Mouse (Mus musculus) layer of hippocampus, postnatal 36 days (tissue): ENCODE results near the gene Psen2. TPM values are rescaled to one million over a fixed set of nuclear protein-coding genes. Genes with fewer than 3 reads are reported as not detected.

ENCODE experiments used
- DNase-seq, 2 experiments: peaks; one replicate each; pipeline ENCODE4 v3.0.0; 2022
- total RNA-seq, 2 experiments: library from RNA; stranded (reverse); gene quantifications; 2 replicates each; pipeline ENCODE4 v1.2.3; 2021

Psen2 gene
- 10 to 100 TPM; 18.8 to 21.0 TPM for total RNA-seq

DNA sequence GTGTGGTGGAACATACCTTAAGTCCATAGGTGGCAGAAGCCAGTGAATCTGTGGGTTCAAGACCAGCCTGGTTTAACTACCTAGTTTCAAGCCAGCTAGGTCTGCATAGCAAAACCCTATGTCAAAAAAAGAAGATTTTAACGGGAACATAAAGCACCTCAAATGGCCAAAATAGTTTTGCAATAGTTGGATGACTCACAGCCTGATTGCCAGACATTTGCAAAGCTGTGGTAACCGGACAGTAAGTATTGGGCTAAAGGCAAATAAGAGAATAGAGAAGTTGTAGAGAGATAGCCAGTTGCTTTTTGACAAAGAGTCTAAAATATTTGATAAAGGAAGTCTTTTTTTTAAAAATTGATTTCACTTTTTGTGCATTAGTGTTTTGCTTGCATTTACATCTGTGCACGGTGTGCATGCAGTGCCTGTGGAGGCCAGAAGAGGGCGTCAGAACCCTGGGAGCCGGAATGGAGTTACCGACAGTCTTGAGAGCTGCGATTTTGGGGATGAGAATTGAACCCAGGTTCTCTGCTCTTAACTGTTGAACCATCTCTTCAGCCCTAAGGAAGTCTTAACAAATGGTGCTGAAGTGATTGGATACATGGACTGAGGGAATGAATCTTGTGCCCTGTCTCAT is at the start of gene Psen2:
Psen2 (minus strand) TSS at position 75 of the 634 bp plus-strand sequence.
- DNase-seq = no peak

DNA sequence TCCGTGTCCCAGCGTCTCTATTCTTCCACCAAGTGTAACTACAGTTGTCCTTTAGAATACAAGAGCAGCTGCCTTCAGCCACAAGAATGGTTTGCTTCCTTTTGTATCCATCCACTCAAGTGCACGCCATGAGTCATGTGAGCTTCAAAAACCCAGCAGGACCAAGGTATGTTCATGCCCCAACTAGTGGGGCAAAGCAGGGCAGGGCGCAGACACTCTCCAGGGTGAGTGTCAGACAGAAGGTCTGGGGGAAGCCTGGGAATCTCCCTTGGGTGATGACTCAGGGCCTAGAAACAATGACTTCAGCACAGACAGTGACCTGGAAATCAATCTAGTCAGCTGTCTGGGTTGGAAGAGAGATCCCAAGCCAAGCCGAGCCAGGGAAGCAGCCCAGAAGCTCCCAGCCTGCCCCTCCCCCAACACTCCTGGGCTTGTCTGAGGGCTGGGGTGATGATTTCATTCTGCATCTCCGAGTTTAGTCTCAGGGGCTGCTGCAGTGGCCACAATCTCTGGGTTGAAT is 49.6 kb upstream of the Psen2 start:
- no peak for DNase-seq

DNA sequence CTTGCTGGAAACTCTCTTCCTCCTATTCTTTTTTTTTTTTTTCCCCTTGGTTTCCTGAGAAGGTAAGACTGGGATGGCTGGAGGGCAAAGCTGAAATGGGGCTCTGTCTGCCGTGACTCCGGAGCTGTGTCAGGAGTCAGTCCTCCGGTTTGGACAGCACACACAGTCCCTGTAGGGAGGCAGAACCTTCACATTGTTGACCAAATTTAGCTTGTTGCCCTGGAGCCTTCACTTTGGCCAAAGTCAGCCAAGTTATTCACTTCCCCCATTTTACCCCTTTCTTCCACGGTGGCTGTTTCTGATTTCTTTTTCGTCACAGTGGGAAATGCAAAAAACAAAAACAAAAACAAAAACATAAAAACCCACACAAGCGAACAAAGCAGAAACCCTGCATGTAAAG is 49.0 kb upstream of the Psen2 start:
- DNase-seq = no peak

DNA sequence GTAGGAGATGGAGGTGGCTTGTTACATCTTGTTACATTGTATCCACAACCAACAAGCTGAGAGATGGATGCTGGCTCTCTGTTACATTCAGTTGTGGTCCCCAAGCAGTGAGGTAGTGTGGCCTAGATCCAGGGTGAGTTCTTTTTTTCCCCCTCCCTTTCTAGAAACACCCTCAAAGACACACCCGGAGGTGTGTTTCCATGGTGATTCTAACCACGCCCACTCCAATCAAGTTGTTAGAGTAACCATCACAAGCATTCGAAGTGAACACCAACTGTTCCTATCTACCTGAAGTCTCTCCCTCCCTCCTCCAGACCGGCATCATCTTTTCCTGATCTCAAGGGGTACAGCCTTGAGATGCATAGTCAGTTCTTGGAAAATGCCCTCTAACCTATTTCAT is 45.7 kb upstream of the Psen2 start:
- DNase-seq = no peak

DNA sequence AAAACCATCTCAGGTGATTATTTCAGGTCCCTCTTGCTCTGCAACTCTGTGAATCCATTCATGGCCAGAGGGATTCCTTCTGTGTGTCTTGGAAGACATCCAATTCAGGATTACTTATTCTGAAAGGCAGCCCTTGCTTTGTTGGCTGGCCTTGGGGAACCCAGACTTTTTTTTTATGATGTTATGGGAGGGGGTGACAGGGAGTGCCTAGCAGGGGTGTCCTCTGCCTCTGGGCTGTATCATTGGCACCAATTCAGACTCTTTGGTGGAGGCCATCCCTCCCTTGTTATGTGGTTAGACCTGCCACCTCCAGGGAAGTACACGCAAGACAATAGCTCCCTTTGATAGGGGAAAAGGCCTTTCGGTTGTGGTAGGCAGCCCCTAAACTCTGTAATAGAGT is 44.4 kb upstream of the Psen2 start:
- no peak for DNase-seq

DNA sequence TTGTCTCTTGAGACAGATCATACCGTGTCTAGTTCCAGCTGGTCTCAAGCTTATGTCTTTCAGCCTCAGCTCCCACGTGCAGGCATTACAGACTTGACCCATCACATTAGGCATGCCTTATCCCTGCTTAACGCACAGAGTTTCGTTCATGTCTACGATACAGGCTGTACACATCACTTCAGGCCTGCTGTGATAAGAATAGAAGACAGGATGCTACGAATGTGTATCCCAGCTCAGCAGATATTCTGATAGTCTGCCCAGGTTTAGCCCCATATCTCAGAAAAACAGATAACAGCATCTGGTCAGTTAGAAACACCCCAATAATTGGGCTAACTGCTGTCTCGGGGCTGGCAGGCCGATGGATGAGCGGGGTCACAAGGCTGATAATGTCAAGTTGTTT is 43.7 kb upstream of the Psen2 start:
- DNase-seq = no peak

DNA sequence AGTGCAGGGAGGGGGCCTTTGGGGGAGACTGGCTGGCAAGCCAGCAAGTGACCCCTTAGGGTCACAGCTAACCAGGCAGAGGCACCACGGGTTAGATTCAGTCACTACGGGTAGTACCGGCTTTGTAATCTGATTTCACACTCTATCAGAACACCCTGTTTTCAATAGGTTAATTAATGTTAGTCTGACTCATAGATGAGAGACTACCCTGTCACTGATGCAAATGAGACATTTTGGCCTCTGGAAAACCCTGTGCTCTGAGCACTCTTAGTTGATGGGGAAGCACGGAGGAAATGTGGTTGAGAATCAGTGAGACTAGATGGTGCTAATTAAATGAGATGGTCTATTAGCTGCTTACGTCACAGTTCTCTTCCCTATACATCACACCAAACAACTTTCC is 40.4 kb upstream of the Psen2 start:
- DNase-seq = no peak

DNA sequence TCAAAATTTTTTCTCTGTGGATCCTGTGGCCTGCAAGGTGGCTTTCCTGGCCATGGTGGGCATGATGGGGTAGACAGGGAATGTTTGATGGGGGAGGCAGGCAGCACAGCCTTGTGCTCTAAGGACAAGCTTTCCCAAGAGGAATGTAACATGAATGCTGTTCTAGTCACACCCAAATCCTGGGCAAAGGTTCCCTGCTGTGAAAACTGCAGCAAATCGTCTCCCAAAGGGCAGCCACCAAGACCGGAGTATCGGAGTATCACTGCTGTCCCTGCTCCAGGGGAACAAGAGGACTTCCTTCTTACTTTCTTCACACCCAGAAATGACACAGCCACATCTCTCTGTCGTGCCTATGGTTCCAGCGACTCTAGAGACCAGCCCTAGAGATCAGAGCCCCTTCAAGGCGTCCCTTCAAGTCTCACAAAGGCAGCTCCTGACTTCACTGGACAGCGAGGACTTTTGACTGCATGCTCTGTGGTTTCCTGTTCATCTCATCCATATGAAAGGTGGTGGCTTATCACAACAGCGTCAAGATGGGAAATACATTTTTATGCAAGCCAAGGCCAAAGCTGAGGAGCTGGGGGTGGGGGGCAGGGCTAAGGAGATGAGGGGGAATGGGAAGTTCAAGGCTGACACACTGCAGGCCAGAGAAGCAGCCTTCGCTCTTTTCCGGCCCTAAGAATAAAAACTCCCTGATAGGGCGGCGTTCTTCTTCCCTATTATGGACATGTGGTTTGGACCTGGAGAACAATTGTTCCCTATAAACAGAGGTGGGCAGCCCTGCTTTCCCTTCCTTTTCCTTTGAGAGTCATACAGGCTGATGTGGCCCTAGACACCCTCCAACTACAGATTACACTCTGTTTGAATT is 39.2 kb upstream of the Psen2 start:
- no peak for DNase-seq

DNA sequence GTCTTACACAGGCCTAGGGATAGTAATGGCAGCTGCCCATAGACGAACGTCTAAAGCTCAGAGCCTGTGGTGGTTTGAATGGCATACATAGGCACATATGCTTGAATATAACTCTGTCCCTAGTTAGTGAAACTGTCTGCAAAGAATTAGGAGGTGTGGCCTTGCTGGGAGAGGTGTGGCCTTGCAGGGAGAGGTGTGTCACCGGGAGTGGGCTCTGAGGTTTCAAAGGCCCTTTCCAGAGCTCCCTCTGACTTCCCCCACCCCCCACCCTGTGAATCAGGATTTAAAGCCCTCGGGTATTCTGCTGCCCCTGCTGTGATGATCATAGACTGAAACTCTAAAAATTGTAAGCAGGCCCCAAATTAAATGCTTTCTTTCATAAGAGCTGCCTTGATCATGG is 37.8 kb upstream of the Psen2 start:
- no peak for DNase-seq

DNA sequence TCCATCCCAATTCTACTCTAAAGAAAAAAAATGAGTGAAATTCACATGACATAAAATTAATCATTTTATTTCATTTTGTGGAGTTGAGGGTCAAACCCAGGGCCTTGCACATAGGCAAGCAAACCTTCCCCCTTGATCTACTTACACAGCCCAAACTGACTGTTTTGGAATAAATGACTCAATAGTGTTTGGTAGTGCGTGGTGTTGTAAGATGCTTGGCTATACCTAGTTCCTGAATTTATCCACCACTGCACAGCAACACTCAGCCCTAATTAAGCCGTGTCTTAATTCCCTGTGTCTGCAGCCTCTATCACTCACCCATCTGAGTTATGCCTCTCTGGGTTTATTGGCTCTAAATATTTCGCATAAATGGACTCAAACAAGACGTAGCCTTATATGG is 37.1 kb upstream of the Psen2 start:
- no peak for DNase-seq

DNA sequence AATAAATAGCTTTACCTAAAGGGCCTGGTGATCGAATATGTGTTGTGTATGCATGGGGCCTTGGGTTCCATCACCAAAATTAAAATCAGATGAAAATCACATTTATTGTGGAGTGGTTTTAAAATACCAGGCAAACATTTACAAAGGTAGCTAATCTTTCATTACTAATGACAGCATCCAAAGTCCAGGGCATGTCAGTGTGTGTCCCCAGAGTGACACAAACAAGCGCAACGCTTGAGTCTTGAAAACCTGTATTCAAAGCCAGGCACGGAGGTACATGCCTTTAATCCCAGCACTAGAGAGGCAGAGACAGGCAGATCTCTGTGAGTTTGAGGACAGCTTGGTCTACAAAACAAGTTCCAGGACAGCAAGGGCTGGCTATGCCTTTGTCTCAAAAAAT is 36.5 kb upstream of the Psen2 start:
- no peak for DNase-seq

DNA sequence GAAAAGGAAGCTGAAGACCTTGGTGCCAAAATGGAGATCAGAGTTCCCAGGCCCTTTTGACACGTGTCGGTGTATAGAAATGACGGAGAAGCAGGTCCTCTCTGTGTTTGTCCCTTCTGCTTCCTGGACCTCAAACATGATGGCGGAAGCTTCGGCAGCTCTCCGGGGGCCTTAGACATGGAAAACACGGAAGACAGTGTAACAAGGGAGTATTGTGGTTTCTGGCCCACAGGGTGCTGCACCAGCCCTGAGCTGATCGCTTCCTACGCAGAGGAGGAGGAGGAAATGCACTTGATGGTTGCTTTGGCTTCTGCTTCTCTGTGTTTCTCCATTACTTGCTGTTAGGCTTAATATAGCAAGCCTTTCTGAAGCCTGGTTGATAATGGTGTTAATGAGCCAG is 32.9 kb upstream of the Psen2 start:
- no peak for DNase-seq

DNA sequence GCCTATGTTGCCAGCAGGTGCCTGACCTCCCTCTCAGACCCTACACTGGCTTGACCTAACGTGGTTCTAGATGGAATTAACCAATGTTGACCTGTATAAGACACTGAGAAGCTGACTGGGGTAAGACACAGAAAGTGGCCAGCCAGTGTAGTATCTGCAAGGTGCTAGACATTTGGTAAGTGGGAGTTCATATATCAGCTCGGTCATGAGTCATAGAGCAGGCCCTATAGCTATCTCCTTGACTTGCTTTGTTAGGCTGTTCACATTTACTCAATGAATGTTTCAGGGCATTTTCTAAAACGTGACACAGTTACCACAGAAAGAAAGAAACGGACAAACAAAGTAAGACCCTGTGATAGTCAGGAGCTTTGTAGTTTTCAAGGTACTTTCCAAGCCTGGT is 27.1 kb upstream of the Psen2 start:
- DNase-seq = no peak

DNA sequence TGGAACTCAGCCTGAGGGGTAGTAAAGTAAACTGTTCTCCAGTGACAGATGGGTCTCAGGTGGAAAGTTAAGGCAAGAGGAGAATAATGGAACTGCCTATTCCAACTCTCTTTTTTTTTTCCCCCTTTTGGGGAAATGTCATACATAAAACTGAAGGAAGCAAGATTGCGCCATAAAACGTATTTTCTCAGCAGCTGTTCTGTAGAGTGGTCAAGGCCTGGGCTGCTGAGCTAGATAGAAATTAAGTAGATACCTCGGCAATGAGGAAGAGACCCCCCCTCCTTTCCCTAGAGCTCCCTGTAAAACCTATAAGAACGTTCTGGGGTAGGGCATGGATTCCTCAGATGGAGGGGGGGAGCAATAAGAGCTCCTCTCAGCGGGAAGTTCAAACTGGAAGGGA is 26.6 kb upstream of the Psen2 start:
- no peak for DNase-seq

DNA sequence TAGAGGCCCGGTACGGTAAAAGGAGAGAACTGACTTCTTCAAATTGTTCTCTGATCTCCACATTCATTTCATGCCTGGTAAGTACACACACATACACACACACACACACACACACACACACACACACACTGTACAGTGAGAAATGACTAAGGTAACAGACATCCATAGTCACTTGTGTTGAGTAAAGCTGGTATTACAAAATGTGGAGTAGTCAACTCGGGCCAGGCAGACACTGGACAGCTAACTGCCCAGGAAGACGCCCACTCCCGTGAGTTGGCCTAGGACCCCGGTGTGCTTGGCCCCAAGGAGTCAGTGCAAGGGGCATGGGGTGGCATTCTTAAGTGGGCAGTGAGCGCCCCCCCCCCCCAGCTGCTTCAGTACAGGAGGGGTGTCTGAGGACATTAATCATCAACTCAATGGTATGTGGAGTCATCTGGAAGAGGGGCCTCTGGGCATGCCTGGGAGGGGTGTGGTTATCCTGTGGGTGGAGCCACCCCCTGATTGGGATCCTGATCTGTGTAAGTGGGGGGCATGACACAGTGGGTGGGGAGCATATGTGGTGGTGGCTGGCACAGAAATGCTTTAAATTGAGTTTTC is 25.7 kb upstream of the Psen2 start:
- no peak for DNase-seq

DNA sequence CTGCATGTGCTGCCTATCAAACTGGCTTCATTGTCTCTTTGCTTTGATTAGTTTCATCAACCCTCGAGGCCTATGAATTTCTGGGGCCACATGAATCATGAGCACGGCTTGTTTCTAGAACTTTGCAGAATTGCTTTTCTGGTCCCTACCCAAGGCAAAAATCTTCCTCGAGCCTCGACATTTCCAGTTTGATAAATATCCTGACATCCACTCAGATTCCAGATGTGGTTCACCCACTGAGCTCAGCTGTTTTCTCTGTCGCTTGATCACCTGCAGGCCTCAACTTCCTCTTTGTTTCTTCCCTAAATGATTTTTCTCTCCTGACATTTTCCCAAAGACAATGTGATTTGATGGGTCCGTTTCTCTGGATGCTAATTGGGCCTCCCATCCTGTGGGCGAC is 25.0 kb upstream of the Psen2 start:
- DNase-seq = no peak

DNA sequence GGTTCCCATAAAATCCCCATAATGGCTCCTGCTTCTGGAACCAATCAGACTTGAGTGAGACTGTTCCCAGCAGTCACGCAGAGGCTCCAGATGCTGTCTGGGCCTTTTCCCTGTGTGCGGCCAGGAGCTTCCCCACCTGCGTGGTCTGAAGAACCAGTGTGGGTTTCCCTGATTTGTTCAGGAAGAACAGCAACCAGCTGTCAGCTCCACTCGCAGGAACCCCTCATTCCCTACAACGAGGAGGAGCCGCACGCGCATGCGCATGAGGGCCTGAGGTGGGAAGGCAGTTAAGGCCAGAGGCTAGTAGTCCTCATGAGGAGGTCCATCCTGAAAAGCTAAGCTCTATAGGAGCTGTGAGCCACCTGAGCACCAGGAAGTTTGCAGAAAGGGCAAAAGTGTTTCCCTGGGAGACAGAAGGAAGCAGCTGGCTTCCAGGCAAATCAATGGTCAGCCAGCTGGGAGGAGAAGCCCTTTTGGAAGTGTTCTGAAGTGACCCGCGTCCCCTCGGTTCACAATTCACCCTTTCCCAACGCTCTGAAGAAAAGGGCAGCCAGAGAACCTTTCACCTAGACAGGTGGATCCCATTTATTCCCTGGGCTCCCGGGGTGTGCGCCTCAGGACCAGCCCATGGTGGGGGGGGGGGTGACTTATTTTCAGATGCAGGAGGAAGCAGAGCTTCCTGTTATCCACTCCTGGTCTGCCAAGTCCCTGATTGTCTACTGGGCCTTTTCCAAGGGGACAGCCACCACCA is 23.0 kb upstream of the Psen2 start:
- no peak for DNase-seq

DNA sequence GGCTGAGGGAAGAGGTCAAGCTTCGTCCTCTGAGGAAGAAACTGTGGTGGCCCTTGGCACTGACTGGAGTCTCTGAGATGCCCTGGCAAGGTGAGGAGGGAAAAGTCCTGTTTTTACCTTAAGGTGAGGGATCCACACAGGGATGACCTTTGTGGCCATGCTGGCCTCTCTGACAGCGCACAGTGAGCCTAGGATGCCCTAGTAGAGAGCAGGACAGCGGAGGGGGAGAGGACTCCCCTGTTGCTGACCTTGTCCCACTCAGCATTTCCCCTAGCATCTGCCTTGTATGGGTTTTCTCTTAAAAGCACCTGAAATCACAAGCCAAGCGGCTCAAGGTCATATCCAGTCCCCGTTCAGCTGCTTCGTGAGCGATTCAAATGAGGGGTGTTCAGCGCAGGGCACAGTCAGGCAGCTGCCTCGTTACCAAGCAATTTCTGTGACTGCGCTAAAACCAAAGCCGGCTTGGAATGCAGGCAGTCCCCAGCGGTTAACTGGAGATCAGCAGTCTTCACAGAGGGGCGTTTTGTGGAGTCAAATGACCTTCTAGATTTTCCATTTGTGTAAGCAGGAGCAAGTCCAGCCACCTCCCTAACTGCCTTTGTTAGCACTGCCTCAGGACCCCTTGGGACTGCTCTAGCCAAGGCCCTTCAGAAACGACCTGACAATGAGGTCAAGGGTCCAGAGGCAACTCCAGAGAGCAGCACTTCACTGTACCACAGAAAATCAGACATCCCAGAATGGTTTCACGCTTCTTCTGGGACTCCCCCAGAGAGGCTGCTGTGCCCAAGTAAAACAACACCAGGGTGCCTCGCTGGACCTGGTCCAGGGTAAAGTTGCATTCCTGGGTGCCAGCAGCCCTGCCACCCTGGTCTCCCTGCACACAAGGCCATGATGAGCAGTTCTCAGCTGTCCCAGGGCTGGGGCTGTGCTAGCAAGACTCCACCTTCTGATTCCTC is 20.9 kb upstream of the Psen2 start:
- peak in 1 of 2 experiments; percentile 10 for DNase-seq

DNA sequence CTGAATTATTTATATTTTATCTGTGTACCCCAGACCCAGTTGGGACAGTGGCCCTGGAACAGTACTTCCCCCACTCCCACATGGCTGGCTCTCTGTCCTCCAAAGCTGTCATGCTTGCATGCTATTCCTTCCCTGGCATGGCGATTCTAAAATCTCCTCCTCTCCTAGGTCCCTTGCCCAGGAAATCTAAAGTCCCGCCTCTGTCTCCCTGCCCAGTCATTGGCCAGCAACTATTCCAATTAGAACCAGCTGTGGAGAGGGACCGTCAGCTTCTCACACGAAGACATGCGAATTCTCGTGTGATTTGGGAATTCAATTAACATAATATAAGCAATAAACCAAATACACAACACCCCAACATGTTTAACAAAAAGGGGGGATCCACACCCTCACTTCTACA is 19.3 kb upstream of the Psen2 start:
- no peak for DNase-seq

DNA sequence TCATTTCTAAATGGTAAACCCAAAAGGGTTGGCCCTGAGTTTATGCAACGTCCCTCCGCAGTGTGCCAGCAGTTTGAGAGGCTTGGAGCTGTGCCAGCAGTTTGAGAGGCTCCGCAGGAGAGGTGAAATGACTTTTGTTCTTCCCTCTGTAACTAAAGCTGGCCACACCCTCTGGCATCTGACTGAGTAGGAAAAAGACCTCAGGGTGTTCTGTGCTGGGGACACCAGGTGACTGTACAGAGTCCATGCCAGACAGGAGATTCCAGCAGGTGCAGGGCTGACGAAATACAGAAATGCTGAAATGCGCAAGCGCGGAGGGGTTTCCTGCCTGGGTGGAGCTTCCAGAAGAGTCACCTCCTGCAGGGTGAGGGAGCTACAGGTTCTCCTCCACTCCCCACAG is 16.4 kb upstream of the Psen2 start:
- DNase-seq = no peak

DNA sequence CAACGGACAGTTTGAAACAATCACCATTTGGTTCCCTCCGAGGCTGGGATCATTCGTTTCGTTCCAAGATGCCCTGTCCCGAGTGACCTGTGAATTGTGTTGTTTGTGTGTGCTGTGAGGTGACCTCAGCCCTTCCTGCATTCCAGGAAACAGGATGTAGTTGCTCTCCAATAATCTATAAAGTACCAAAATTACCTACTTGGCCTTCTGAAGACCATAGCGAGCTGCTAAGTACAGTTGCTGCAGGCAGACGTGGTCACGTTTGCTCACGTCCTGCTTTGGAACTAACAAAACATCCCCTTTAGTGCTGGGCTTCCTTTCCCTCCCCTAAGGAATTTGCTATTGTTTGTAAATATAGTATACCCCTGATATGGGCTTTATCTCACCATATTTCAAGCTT is 14.3 kb upstream of the Psen2 start:
- DNase-seq = no peak
